11 mouse cellular contexts compared by ENCODE assay signal in genomic region chr4:11884818-11885217, GRCm38 (mm10).
DNase-seq lines count a peak whose midpoint lies in the region; ATAC-seq and TF ChIP-seq lines count a peak whose summit lies in the region.
"Had no signal": no experiment of that assay in that cellular context is flagged by ENCODE, and none has a peak within 500 bp of the region (broad histone marks: within the 10 kb centered on the region; RNA-seq: fewer than 3 reads in every experiment).

No protein-coding gene starts in this region.

- H3K27ac ChIP-seq in lung, postnatal 0 days (ENCODE audit: low read length) = no peak overlapping the region
- H3K27ac ChIP-seq in intestine, embryonic 15.5 days = no peak overlapping the region
- peak overlapping the region; percentile 38; the same call in 1 of the 2 replicates for H3K27ac ChIP-seq in stomach, embryonic 16.5 days (ENCODE audit: low read length)
- H3K27ac ChIP-seq: macrophage had no signal

- ATAC-seq in lung, postnatal 0 days = peak; percentile 80
- ATAC-seq in intestine, embryonic 15.5 days = peak; percentile 57
- peak; percentile 59; the same call in 1 of the 2 replicates for ATAC-seq in stomach, embryonic 16.5 days (ENCODE audit: insufficient read depth, low FRiP score)

- H3K9me3 ChIP-seq in lung, postnatal 0 days (ENCODE audit: low read length) = no peaks in the 10 kb centered on the region
- H3K9me3 ChIP-seq in intestine, embryonic 15.5 days = no peaks in the 10 kb centered on the region
- no peaks in the 10 kb centered on the region for H3K9me3 ChIP-seq in stomach, embryonic 16.5 days (replicated peaks; ENCODE audit: control insufficient read depth, low read length)

- no peak for TF ChIP-seq CTCF in lung, postnatal 0 days (IDR thresholded peaks at IDR 0.05)
- TF ChIP-seq CTCF in lung, adult 2 months (IDR thresholded peaks at IDR 0.05; ENCODE audit: insufficient read depth, low read length) = no peak

- no peaks in the 10 kb centered on the region for H3K36me3 ChIP-seq in lung, postnatal 0 days (ENCODE audit: insufficient read depth, low read length)
- no peaks in the 10 kb centered on the region for H3K36me3 ChIP-seq in intestine, embryonic 15.5 days
- no peaks in the 10 kb centered on the region for H3K36me3 ChIP-seq in stomach, embryonic 16.5 days (ENCODE audit: control insufficient read depth, insufficient read depth, low read length)

- H3K9ac ChIP-seq in lung, postnatal 0 days (replicated peaks; ENCODE audit: low read depth) = no peak overlapping the region
- no peak overlapping the region for H3K9ac ChIP-seq in intestine, embryonic 15.5 days
- peak overlapping the region; percentile 38 for H3K9ac ChIP-seq in stomach, embryonic 16.5 days (ENCODE audit: low read length)

- DNase-seq in lung, postnatal 0 days (ENCODE audit: low spot score) = peak; percentile 75
- DNase-seq in lung, adult 2 months = no peak
- DNase-seq in forelimb bud, embryonic 11.5 days (ENCODE audit: low read depth, low spot score) = peak; percentile 23
- no peak for DNase-seq in spleen, adult 18-20 months
- no peak for DNase-seq in spleen, adult 12 weeks (ENCODE audit: low spot score)
- no peak for DNase-seq in spleen, postnatal 14 days (ENCODE audit: low spot score in 2 of 2)
- DNase-seq: kidney, postnatal 4 days; thymus, postnatal 14 days had no signal

- TF ChIP-seq EP300 in lung, postnatal 0 days (IDR thresholded peaks at IDR 0.05) = peak; percentile 42; the same call in 1 of the 2 replicates

- 14% methylated on average over 7 of the region's 7 CpGs for WGBS in lung, postnatal 0 days
- whole genome bisulfite sequencing in lung, adult 2 months = 17% methylated on average over 7 of the region's 7 CpGs
- WGBS in intestine, embryonic 15.5 days = 27% methylated on average over 7 of the region's 7 CpGs
- 23% methylated on average over 7 of the region's 7 CpGs for WGBS in stomach, embryonic 16.5 days

- H3K4me3 ChIP-seq in lung, postnatal 0 days (ENCODE audit: low read depth, low read length) = no peak overlapping the region
- no peak overlapping the region for H3K4me3 ChIP-seq in lung, adult 2 months (replicated peaks; ENCODE audit: extremely low read depth, low read depth, low read length)
- H3K4me3 ChIP-seq in intestine, embryonic 15.5 days (replicated peaks) = no peak overlapping the region
- H3K4me3 ChIP-seq in stomach, embryonic 16.5 days (replicated peaks; ENCODE audit: low read length) = no peak overlapping the region

- peaks cover 8% of the 10 kb centered on the region; the same call in 1 of the 2 replicates for H3K4me1 ChIP-seq in lung, postnatal 0 days (ENCODE audit: insufficient read depth, low read depth, low read length)
- H3K4me1 ChIP-seq in lung, adult 2 months (ENCODE audit: control insufficient read depth, insufficient read depth, low read length) = 0 out of 2 replicates have a peak, but pooled peaks cover 2% of the 10 kb centered on the region
- H3K4me1 ChIP-seq in intestine, embryonic 15.5 days (replicated peaks) = no peaks in the 10 kb centered on the region
- peaks cover 11% of the 10 kb centered on the region for H3K4me1 ChIP-seq in stomach, embryonic 16.5 days (ENCODE audit: control insufficient read depth, insufficient read depth, low read length)

- H3K27me3 ChIP-seq in lung, postnatal 0 days (replicated peaks; ENCODE audit: insufficient read depth, low read length) = no peaks in the 10 kb centered on the region
- no peaks in the 10 kb centered on the region for H3K27me3 ChIP-seq in intestine, embryonic 15.5 days (replicated peaks)
- H3K27me3 ChIP-seq in stomach, embryonic 16.5 days (ENCODE audit: control insufficient read depth, insufficient read depth, low read length) = no peaks in the 10 kb centered on the region

- TF ChIP-seq POLR2A in lung, adult 2 months (IDR thresholded peaks at IDR 0.05; ENCODE audit: borderline replicate concordance, extremely low read depth, low read depth, low read length) = no peak

- H3K4me2 ChIP-seq in lung, postnatal 0 days (replicated peaks; ENCODE audit: low read depth, low read length) = no peak overlapping the region
- no peak overlapping the region for H3K4me2 ChIP-seq in intestine, embryonic 15.5 days (replicated peaks)
- H3K4me2 ChIP-seq in stomach, embryonic 16.5 days (ENCODE audit: low read depth, low read length) = peak overlapping the region; percentile 13; the same call in 1 of the 2 replicates

Comparison
In these comparisons a context has a peak if more than half of its experiments do, and no peak if none do; other contexts are left out.
1. DNase-seq: peak in lung, postnatal 0 days (single experiment) and forelimb bud, embryonic 11.5 days (single experiment); none in lung, adult 2 months (single experiment), spleen, adult 18-20 months (0 of 2), spleen, adult 12 weeks (single experiment) and spleen, postnatal 14 days (0 of 2).
2. Peak in every context shown above with its lines, with median percentiles within 50 percentile points of each other: ATAC-seq.